In the genomic region with DNA sequence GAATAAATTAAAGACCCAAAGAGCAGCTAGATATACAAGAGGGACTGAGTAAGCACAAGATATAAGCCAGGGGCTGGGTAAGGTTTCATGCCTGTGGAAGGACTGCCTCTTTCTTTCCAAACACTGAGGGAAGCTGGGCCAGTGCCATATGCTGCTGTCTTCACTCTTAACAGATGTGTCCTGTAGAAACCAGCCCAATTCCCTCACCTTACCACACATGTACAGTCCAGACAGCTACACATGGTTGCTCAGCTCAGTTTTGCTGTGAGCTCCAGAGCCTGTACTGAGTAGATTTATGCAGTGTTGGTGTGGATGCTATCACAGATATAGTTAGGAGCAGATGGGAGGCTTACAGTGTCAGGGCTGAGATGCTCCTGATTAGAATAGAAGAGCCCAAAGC, we compare ENCODE assay signal across 10 mouse cellular contexts. TPM values are rescaled to one million over a fixed set of nuclear protein-coding genes. Genes with fewer than 3 reads are reported as not detected.
DNase-seq lines count a peak whose midpoint lies in the region; ATAC-seq and TF ChIP-seq lines count a peak whose summit lies in the region.
"Had no signal": no experiment of that assay in that cellular context is flagged by ENCODE, and none has a peak within 500 bp of the region (broad histone marks: within the 10 kb centered on the region; RNA-seq: fewer than 3 reads in every experiment).

No protein-coding gene starts in this region.

- H3K27me3 ChIP-seq in midbrain, embryonic 14.5 days (ENCODE audit: control insufficient read depth, insufficient read depth, low read length) = no peaks in the 10 kb centered on the region
- no peaks in the 10 kb centered on the region for H3K27me3 ChIP-seq in midbrain, embryonic 16.5 days (ENCODE audit: control insufficient read depth, insufficient read depth, low read depth, low read length)
- no peaks in the 10 kb centered on the region; the same call in 1 of the 2 replicates for H3K27me3 ChIP-seq in forebrain, embryonic 15.5 days
- no peaks in the 10 kb centered on the region for H3K27me3 ChIP-seq in small intestine, adult 2 months (ENCODE audit: control insufficient read depth, insufficient read depth, low read length)

- no peak overlapping the region for H3K4me3 ChIP-seq in midbrain, embryonic 14.5 days (replicated peaks; ENCODE audit: low read depth, low read length)
- H3K4me3 ChIP-seq in midbrain, embryonic 16.5 days (ENCODE audit: low read depth, low read length) = no peak overlapping the region
- H3K4me3 ChIP-seq in forebrain, embryonic 15.5 days = no peak overlapping the region
- H3K4me3 ChIP-seq in small intestine, adult 2 months (ENCODE audit: low read depth, low read length) = no peak overlapping the region

- DNase-seq in heart, adult 11 months = peak; percentile 33
- DNase-seq in heart, adult 9 months (ENCODE audit: low spot score in 2 of 2) = no peak
- DNase-seq in midbrain, embryonic 14.5 days = no peak
- DNase-seq in adrenal gland, postnatal 14 days = no peak
- DNase-seq: lung, adult 2 months had no signal

- TF ChIP-seq POLR2A in small intestine, adult 2 months (IDR thresholded peaks at IDR 0.05; ENCODE audit: low read depth, low read length) = no peak

- no peak overlapping the region for H3K27ac ChIP-seq in midbrain, embryonic 14.5 days (replicated peaks; ENCODE audit: low read depth, low read length)
- H3K27ac ChIP-seq in midbrain, embryonic 16.5 days (ENCODE audit: low read length) = no peak overlapping the region
- H3K27ac ChIP-seq in forebrain, embryonic 15.5 days (replicated peaks) = no peak overlapping the region
- H3K27ac ChIP-seq in small intestine, adult 2 months (ENCODE audit: insufficient read depth, low read depth, low read length) = peak overlapping the region; percentile 17; the same call in 1 of the 2 replicates

- H3K4me2 ChIP-seq in midbrain, embryonic 14.5 days (ENCODE audit: low read length) = no peak overlapping the region
- no peak overlapping the region for H3K4me2 ChIP-seq in midbrain, embryonic 16.5 days (ENCODE audit: low read length)
- H3K4me2 ChIP-seq in forebrain, embryonic 15.5 days (replicated peaks) = no peak overlapping the region
- H3K4me2 ChIP-seq: heart, embryonic 11.5 days had no signal

- H3K9me3 ChIP-seq in midbrain, embryonic 14.5 days (ENCODE audit: control insufficient read depth, low read length) = no peaks in the 10 kb centered on the region
- no peaks in the 10 kb centered on the region for H3K9me3 ChIP-seq in midbrain, embryonic 16.5 days (replicated peaks; ENCODE audit: control insufficient read depth, low read length, poor library complexity, severe bottlenecking)
- H3K9me3 ChIP-seq in forebrain, embryonic 15.5 days = no peaks in the 10 kb centered on the region

- peak; percentile 40; the same call in 1 of the 2 replicates for ATAC-seq in midbrain, embryonic 14.5 days (ENCODE audit: low FRiP score, low TSS enrichment)
- no peak for ATAC-seq in midbrain, embryonic 16.5 days
- peak; percentile 71 for ATAC-seq in forebrain, embryonic 15.5 days (replicated peaks)
- ATAC-seq: inflammation-experienced regulatory T-cells, adult 6 months had no signal

- H3K4me1 ChIP-seq in midbrain, embryonic 14.5 days (ENCODE audit: control insufficient read depth, insufficient read depth, low read length) = no peaks in the 10 kb centered on the region
- no peaks in the 10 kb centered on the region for H3K4me1 ChIP-seq in midbrain, embryonic 16.5 days (ENCODE audit: control insufficient read depth, insufficient read depth, low read length)
- H3K4me1 ChIP-seq in forebrain, embryonic 15.5 days = peaks cover 20% of the 10 kb centered on the region
- peaks cover 28% of the 10 kb centered on the region for H3K4me1 ChIP-seq in small intestine, adult 2 months (ENCODE audit: control insufficient read depth, insufficient read depth, insufficient read length, low read length)

- TF ChIP-seq CTCF in small intestine, adult 2 months (IDR thresholded peaks at IDR 0.05; ENCODE audit: extremely low read depth, insufficient read length, insufficient replicate concordance, low read depth, low read length) = no peak

- H3K36me3 ChIP-seq in midbrain, embryonic 14.5 days (ENCODE audit: control insufficient read depth, insufficient read depth, low read length) = no peaks in the 10 kb centered on the region
- peaks cover 3% of the 10 kb centered on the region; the same call in 1 of the 2 replicates for H3K36me3 ChIP-seq in midbrain, embryonic 16.5 days (ENCODE audit: control insufficient read depth, insufficient read depth, low read length)
- no peaks in the 10 kb centered on the region for H3K36me3 ChIP-seq in forebrain, embryonic 15.5 days
- peaks cover 10% of the 10 kb centered on the region for H3K36me3 ChIP-seq in small intestine, adult 2 months (ENCODE audit: control insufficient read depth, insufficient read depth, low read length)

- H3K9ac ChIP-seq in midbrain, embryonic 14.5 days (replicated peaks; ENCODE audit: low read length) = no peak overlapping the region
- no peak overlapping the region for H3K9ac ChIP-seq in midbrain, embryonic 16.5 days (ENCODE audit: low read depth, low read length)
- H3K9ac ChIP-seq in forebrain, embryonic 15.5 days (replicated peaks) = no peak overlapping the region

RNA-seq across cellular contexts. Expression of a gene that starts 12.9 kb away (rescaled TPM):
- 5.2 and 5.4 TPM in 2 replicates for polyA plus RNA-seq in midbrain, embryonic 14.5 days (2014; fragmentation: Nextera tagmentation; extraction: Ambion mirVana)
- 6.8 and 8.7 TPM in 2 replicates for polyA plus RNA-seq in midbrain, embryonic 16.5 days (2015; fragmentation: Nextera tagmentation; extraction: Ambion mirVana)
- polyA plus RNA-seq in forebrain, embryonic 15.5 days (2015; fragmentation: Nextera tagmentation; extraction: Ambion mirVana) = 4.6 and 4.8 TPM in 2 replicates
- polyA plus RNA-seq in small intestine, adult 2 months (2012; rRNA removed) = 69.8 and 151 TPM in 2 replicates
- total RNA-seq in adrenal gland, postnatal 14 days (2021) = 29.2 and 40.9 TPM in 2 replicates
